Mouse (Mus musculus) kidney, adult 2 months (tissue): ENCODE measurements at regions not wholly inside any gene's neighbourhood (a gene's known extent, or its start where the extent isn't known, plus 50 kb on each side); places are given as distances from the start of the nearest gene placed in this dataset.

Experiments
- CTCF ChIP-seq: fragments of 200-500 bp; conservative IDR thresholded peaks from 2 replicates; pipeline ENCODE4 v1.5.1; 2011; ENCODE audit warnings: low read depth, mild to moderate bottlenecking, control low read depth, low read length, moderate library complexity, mixed read lengths; ENCODE audit not compliant: insufficient read depth, insufficient read length
- POLR2A ChIP-seq: fragments of 200-500 bp; IDR thresholded peaks from one replicate; pipeline ENCODE4 v1.6.1; 2011; ENCODE audit warnings: low read depth, low read length, control low read depth

DNA sequence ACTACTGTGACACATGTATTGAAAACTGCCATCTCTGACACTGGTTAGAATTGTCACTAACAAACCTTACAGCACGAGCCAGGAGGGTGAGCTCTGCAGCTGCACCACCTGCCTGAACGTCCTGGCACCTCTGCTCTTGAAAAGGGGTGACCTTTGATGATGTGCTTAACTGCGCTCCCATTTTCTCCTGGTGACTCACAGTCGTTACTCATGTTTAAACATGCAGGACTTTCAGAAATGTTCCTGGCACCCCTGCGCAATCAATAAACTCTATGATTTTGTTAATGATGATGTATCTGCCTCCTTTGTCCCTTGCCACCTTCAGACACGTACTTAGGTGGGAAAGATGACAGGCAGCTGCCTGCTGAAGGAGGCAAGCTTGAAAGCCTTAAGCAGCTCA, 121.1 kb upstream of the Htr2a start:
- no peak for TF ChIP-seq CTCF
- TF ChIP-seq POLR2A, result no peak
